Comparison of ENCODE assay signal across 10 mouse cellular contexts in genomic region chr14:47921811-47922277, GRCm38 (mm10).
DNase-seq lines count a peak whose midpoint lies in the region; ATAC-seq lines count a peak whose summit lies in the region.
"Had no signal": no experiment of that assay in that cellular context is flagged by ENCODE, and none has a peak within 500 bp of the region (broad histone marks: within the 10 kb centered on the region; RNA-seq: fewer than 3 reads in every experiment).

No protein-coding gene starts in this region.

- no peaks in the 10 kb centered on the region for H3K27me3 ChIP-seq in hindbrain, embryonic 13.5 days
- no peaks in the 10 kb centered on the region for H3K27me3 ChIP-seq in limb, embryonic 10.5 days (ENCODE audit: low read depth, poor library complexity, severe bottlenecking)
- H3K27me3 ChIP-seq: embryonic facial prominence, embryonic 12.5 days had no signal

- DNase-seq in gastrocnemius, postnatal 10 days, result peak; percentile 12
- no peak for DNase-seq in gastrocnemius, postnatal 25 days
- DNase-seq in cerebellum, postnatal 10 days, result peak; percentile 72 to 73
- peak; percentile 40 for DNase-seq in limb, embryonic 10.5 days (ENCODE audit: low spot score)
- no peak for DNase-seq in frontal cortex, postnatal 10 days (ENCODE audit: low spot score in 2 of 2)
- no peak for DNase-seq in urinary bladder, postnatal 14 days (ENCODE audit: low spot score)
- DNase-seq in gastrocnemius, adult 8-10 months (ENCODE audit: low spot score in 2 of 2), result no peak

- WGBS in hindbrain, embryonic 13.5 days, result 40% methylated on average over 10 of the region's 10 CpGs
- 35% methylated on average over 10 of the region's 10 CpGs for WGBS in limb, embryonic 10.5 days

- no peaks in the 10 kb centered on the region for H3K9me3 ChIP-seq in hindbrain, embryonic 13.5 days
- no peaks in the 10 kb centered on the region for H3K9me3 ChIP-seq in limb, embryonic 10.5 days (replicated peaks)
- H3K9me3 ChIP-seq: embryonic facial prominence, embryonic 12.5 days had no signal

- no peak overlapping the region for H3K4me3 ChIP-seq in hindbrain, embryonic 13.5 days
- no peak overlapping the region for H3K4me3 ChIP-seq in limb, embryonic 10.5 days
- H3K4me3 ChIP-seq: embryonic facial prominence, embryonic 12.5 days had no signal

- H3K36me3 ChIP-seq in hindbrain, embryonic 13.5 days, result no peaks in the 10 kb centered on the region
- no peaks in the 10 kb centered on the region for H3K36me3 ChIP-seq in limb, embryonic 10.5 days
- H3K36me3 ChIP-seq: embryonic facial prominence, embryonic 12.5 days had no signal

- peak; percentile 72 for ATAC-seq in hindbrain, embryonic 13.5 days (ENCODE audit: low FRiP score)
- ATAC-seq: CD4-positive, CD25-positive, alpha-beta regulatory T cell, adult 4 months had no signal

- H3K4me1 ChIP-seq in hindbrain, embryonic 13.5 days (replicated peaks), result peaks cover 7% of the 10 kb centered on the region
- H3K4me1 ChIP-seq in limb, embryonic 10.5 days, result peaks cover 10% of the 10 kb centered on the region
- H3K4me1 ChIP-seq: embryonic facial prominence, embryonic 12.5 days had no signal

- H3K4me2 ChIP-seq in hindbrain, embryonic 13.5 days, result no peak overlapping the region
- H3K4me2 ChIP-seq: embryonic facial prominence, embryonic 12.5 days had no signal

- no peak overlapping the region for H3K9ac ChIP-seq in hindbrain, embryonic 13.5 days
- H3K9ac ChIP-seq: embryonic facial prominence, embryonic 12.5 days had no signal

- peak overlapping the region; percentile 66; the same call in 1 of the 2 replicates for H3K27ac ChIP-seq in hindbrain, embryonic 13.5 days
- no peak overlapping the region for H3K27ac ChIP-seq in limb, embryonic 10.5 days
- H3K27ac ChIP-seq: embryonic facial prominence, embryonic 12.5 days had no signal

Comparison
In these comparisons a context has a peak if more than half of its experiments do, and no peak if none do; other contexts are left out.
1. DNase-seq: peak in gastrocnemius, postnatal 10 days (single experiment), cerebellum, postnatal 10 days (2 of 2) and limb, embryonic 10.5 days (single experiment); none in gastrocnemius, postnatal 25 days (single experiment), frontal cortex, postnatal 10 days (0 of 2), urinary bladder, postnatal 14 days (single experiment) and gastrocnemius, adult 8-10 months (0 of 2).